Mouse (Mus musculus): ENCODE measurements around the gene Pxylp1. TPM values are rescaled to one million over a fixed set of nuclear protein-coding genes. Genes with fewer than 3 reads are reported as not detected.

The Pxylp1 gene
- total and polyA plus RNA-seq, 2 experiments from 2014 or later: 23.5 to 42.3 TPM

GRCm38 (mm10) chr9:96787797-96788196, 104.7 kb downstream of the Pxylp1 start:
- H3K4me1 ChIP-seq (ENCODE audit: insufficient read depth, low read length): no peaks in the 10 kb centered on the region
- no peaks in the 10 kb centered on the region for H3K9me3 ChIP-seq (ENCODE audit: low read length)
- no peak overlapping the region for H3K27ac ChIP-seq (ENCODE audit: low read depth, low read length)
- no peak overlapping the region for H3K4me3 ChIP-seq (ENCODE audit: low read depth, low read length)
- no peaks in the 10 kb centered on the region for H3K27me3 ChIP-seq (ENCODE audit: insufficient read depth, low read length)
- ATAC-seq (ENCODE audit: low FRiP score): no peak
- WGBS: 81% methylated on average over 10 of the region's 10 CpGs
- H3K9ac ChIP-seq (replicated peaks; ENCODE audit: low read length, poor library complexity, severe bottlenecking): no peak overlapping the region
- H3K36me3 ChIP-seq (ENCODE audit: insufficient read depth, low read length): no peaks in the 10 kb centered on the region
- no peak for DNase-seq (ENCODE audit: low spot score)
- no peak overlapping the region for H3K4me2 ChIP-seq (ENCODE audit: low read depth, low read length, poor library complexity, severe bottlenecking)
- TF ChIP-seq CTCF (IDR thresholded peaks at IDR 0.05): no peak

GRCm38 (mm10) chr9:96785871-96786342, 106.6 kb downstream of the Pxylp1 start:
- DNase-seq (ENCODE audit: low spot score): no peak
- ATAC-seq (ENCODE audit: low FRiP score): no peak
- Histone ChIP-seq H3K27ac (ENCODE audit: low read depth, low read length) (no peak overlapping the region), H3K36me3 (ENCODE audit: insufficient read depth, low read length) (no peaks in the 10 kb centered on the region), H3K4me3 (ENCODE audit: low read depth, low read length) (no peak overlapping the region), H3K9ac (replicated peaks; ENCODE audit: low read length, poor library complexity, severe bottlenecking) (no peak overlapping the region), H3K4me1 (ENCODE audit: insufficient read depth, low read length) (no peaks in the 10 kb centered on the region), H3K4me2 (ENCODE audit: low read depth, low read length, poor library complexity, severe bottlenecking) (no peak overlapping the region), H3K9me3 (ENCODE audit: low read length) (no peaks in the 10 kb centered on the region), H3K27me3 (ENCODE audit: insufficient read depth, low read length) (no peaks in the 10 kb centered on the region)
- 58% methylated on average over 9 of the region's 9 CpGs for WGBS
- no peak for TF ChIP-seq CTCF (IDR thresholded peaks at IDR 0.05)

GRCm38 (mm10) chr9:96785187-96785586, 107.3 kb downstream of the Pxylp1 start:
- no peak for DNase-seq (ENCODE audit: low spot score)
- no peaks in the 10 kb centered on the region for H3K27me3 ChIP-seq (ENCODE audit: insufficient read depth, low read length)
- 75% methylated on average over 3 of the region's 3 CpGs for WGBS
- H3K36me3 ChIP-seq (ENCODE audit: insufficient read depth, low read length): no peaks in the 10 kb centered on the region
- no peak overlapping the region for H3K4me3 ChIP-seq (ENCODE audit: low read depth, low read length)
- no peak overlapping the region for H3K9ac ChIP-seq (replicated peaks; ENCODE audit: low read length, poor library complexity, severe bottlenecking)
- H3K4me2 ChIP-seq (ENCODE audit: low read depth, low read length, poor library complexity, severe bottlenecking): no peak overlapping the region
- no peaks in the 10 kb centered on the region for H3K9me3 ChIP-seq (ENCODE audit: low read length)
- no peak for ATAC-seq (ENCODE audit: low FRiP score)
- H3K4me1 ChIP-seq (ENCODE audit: insufficient read depth, low read length): no peaks in the 10 kb centered on the region
- H3K27ac ChIP-seq (ENCODE audit: low read depth, low read length): no peak overlapping the region
- TF ChIP-seq CTCF (IDR thresholded peaks at IDR 0.05): no peak

- TF ChIP-seq CTCF (IDR thresholded peaks at IDR 0.05): no peak
- Histone ChIP-seq H3K4me3 (ENCODE audit: low read depth, low read length) (no peak overlapping the region), H3K36me3 (ENCODE audit: insufficient read depth, low read length) (no peaks in the 10 kb centered on the region), H3K27me3 (ENCODE audit: insufficient read depth, low read length) (no peaks in the 10 kb centered on the region), H3K4me2 (ENCODE audit: low read depth, low read length, poor library complexity, severe bottlenecking) (no peak overlapping the region), H3K9me3 (ENCODE audit: low read length) (no peaks in the 10 kb centered on the region), H3K9ac (replicated peaks; ENCODE audit: low read length, poor library complexity, severe bottlenecking) (no peak overlapping the region), H3K4me1 (ENCODE audit: insufficient read depth, low read length) (no peaks in the 10 kb centered on the region), H3K27ac (ENCODE audit: low read depth, low read length) (no peak overlapping the region)
- WGBS: 89% methylated on average over 9 of the region's 9 CpGs
- ATAC-seq (ENCODE audit: low FRiP score): no peak
- no peak for DNase-seq (ENCODE audit: low spot score)
Measured at GRCm38 (mm10) chr9:96783667-96784066, 108.8 kb downstream of the Pxylp1 start.

- Histone ChIP-seq H3K9me3 (ENCODE audit: low read length) (no peaks in the 10 kb centered on the region), H3K4me3 (ENCODE audit: low read depth, low read length) (no peak overlapping the region), H3K4me2 (ENCODE audit: low read depth, low read length, poor library complexity, severe bottlenecking) (no peak overlapping the region), H3K36me3 (ENCODE audit: insufficient read depth, low read length) (no peaks in the 10 kb centered on the region), H3K9ac (replicated peaks; ENCODE audit: low read length, poor library complexity, severe bottlenecking) (no peak overlapping the region), H3K27ac (ENCODE audit: low read depth, low read length) (no peak overlapping the region), H3K4me1 (ENCODE audit: insufficient read depth, low read length) (no peaks in the 10 kb centered on the region), H3K27me3 (ENCODE audit: insufficient read depth, low read length) (no peaks in the 10 kb centered on the region)
- no peak for TF ChIP-seq CTCF (IDR thresholded peaks at IDR 0.05)
- ATAC-seq (ENCODE audit: low FRiP score) (no peak), DNase-seq (ENCODE audit: low spot score) (no peak)
- 73% methylated on average over 5 of the region's 5 CpGs for WGBS
Measured at GRCm38 (mm10) chr9:96783258-96783657, 109.2 kb downstream of the Pxylp1 start.

GRCm38 (mm10) chr9:96782062-96782461, 110.4 kb downstream of the Pxylp1 start:
- no peak for TF ChIP-seq CTCF (IDR thresholded peaks at IDR 0.05)
- Histone ChIP-seq H3K4me2 (ENCODE audit: low read depth, low read length, poor library complexity, severe bottlenecking) (no peak overlapping the region), H3K9me3 (ENCODE audit: low read length) (no peaks in the 10 kb centered on the region), H3K27me3 (ENCODE audit: insufficient read depth, low read length) (no peaks in the 10 kb centered on the region), H3K27ac (ENCODE audit: low read depth, low read length) (no peak overlapping the region), H3K9ac (replicated peaks; ENCODE audit: low read length, poor library complexity, severe bottlenecking) (no peak overlapping the region), H3K36me3 (ENCODE audit: insufficient read depth, low read length) (no peaks in the 10 kb centered on the region), H3K4me3 (ENCODE audit: low read depth, low read length) (no peak overlapping the region), H3K4me1 (ENCODE audit: insufficient read depth, low read length) (no peaks in the 10 kb centered on the region)
- no peak for ATAC-seq (ENCODE audit: low FRiP score)
- 85% methylated on average over 8 of the region's 8 CpGs for whole genome bisulfite sequencing
- no peak for DNase-seq (ENCODE audit: low spot score)

Other genes with a start within 250 kb of the Pxylp1 start
- gene Zbtb38, start 139.8 kb downstream of the Pxylp1 start, total RNA-seq (2014; rRNA removed): 50.7 and 77.7 TPM in 2 replicates
- gene Zbtb38, start 139.8 kb downstream of the Pxylp1 start, polyA plus RNA-seq (2015; fragmentation: Nextera tagmentation; extraction: Ambion mirVana): 46.2 and 49.9 TPM in 2 replicates
- gene Spsb4, start 126.2 kb upstream of the Pxylp1 start, total RNA-seq (2014; rRNA removed): 37.7 and 38.9 TPM in 2 replicates
- gene Spsb4, start 126.2 kb upstream of the Pxylp1 start, polyA plus RNA-seq (2015; fragmentation: Nextera tagmentation; extraction: Ambion mirVana): 21.2 and 24.1 TPM in 2 replicates
- 91.0 and 164 TPM in 2 replicates for gene Slc25a36, start 218.5 kb upstream of the Pxylp1 start, total RNA-seq (2014; rRNA removed)
- gene Slc25a36, start 218.5 kb upstream of the Pxylp1 start, polyA plus RNA-seq (2015; fragmentation: Nextera tagmentation; extraction: Ambion mirVana): 62.9 and 65.1 TPM in 2 replicates